Mouse (Mus musculus) olfactory bulb, adult 2 months (tissue): ENCODE measurements around the gene Oxct1.

Experiments
- CTCF ChIP-seq: fragments of 200-500 bp; IDR thresholded peaks from 2 replicates; pipeline ENCODE4 v1.5.1; 2012; ENCODE audit warnings: low read depth, mild to moderate bottlenecking, low read length, moderate library complexity; ENCODE audit not compliant: insufficient read depth
- POLR2A ChIP-seq: fragments of 200-500 bp; IDR thresholded peaks from 2 replicates; pipeline ENCODE4 v1.6.1; 2012; ENCODE audit warnings: mild to moderate bottlenecking, low read depth, low read length, moderate library complexity; ENCODE audit not compliant: insufficient read depth

- no peak for TF ChIP-seq CTCF
- no peak for TF ChIP-seq POLR2A
Observed at GRCm38 (mm10) chr15:4087914-4088313, 61.7 kb downstream of the Oxct1 start.
